Mouse (Mus musculus) midbrain, postnatal 0 days (tissue): ENCODE results near the gene Trim33. TPM values are rescaled to one million over a fixed set of nuclear protein-coding genes. Genes with fewer than 3 reads are reported as not detected.
A peak's percentile ranks its signal among the peaks of the same experiment; 100 is the strongest.

ENCODE experiments used
- ATAC-seq: fragments of 200-750 bp; cut with Nextera tagmentation; 2 replicates; pipeline ENCODE4 v1.8.0; 2017; ENCODE audit warnings: moderate number of reproducible peaks, mild to moderate bottlenecking, moderate TSS enrichment, moderate library complexity; ENCODE audit not compliant: low FRiP score
- DNase-seq: peaks from one replicate; pipeline ENCODE4 v3.0.0-alpha.2; 2015; ENCODE audit warnings: low spot score
- H3K27ac ChIP-seq: fragments of 300-500 bp; sonication (generic); 2 replicates; pipeline ENCODE4 v1.5.1; 2014; ENCODE audit warnings: low read depth, mild to moderate bottlenecking, low read length, mixed read lengths
- H3K27me3 ChIP-seq: fragments of 300-500 bp; sonication (generic); 2 replicates; pipeline ENCODE4 v1.6.1; 2014; ENCODE audit warnings: low read length, control low read depth, mixed read lengths; ENCODE audit not compliant: insufficient read depth
- H3K36me3 ChIP-seq: fragments of 300-500 bp; sonication (generic); 2 replicates; pipeline ENCODE4 v1.6.1; 2014; ENCODE audit warnings: low read length, control low read depth, mixed read lengths; ENCODE audit not compliant: insufficient read depth
- H3K4me1 ChIP-seq: fragments of 300-500 bp; sonication (generic); 2 replicates; pipeline ENCODE4 v1.6.1; 2014; ENCODE audit warnings: mild to moderate bottlenecking, control low read depth, antibody characterized with exemption, low read length, mixed read lengths; ENCODE audit not compliant: insufficient read depth
- H3K4me2 ChIP-seq: fragments of 300-500 bp; sonication (generic); 2 replicates; pipeline ENCODE4 v1.6.1; 2014; ENCODE audit warnings: low read depth, mild to moderate bottlenecking, low read length, mixed read lengths; ENCODE audit not compliant: poor library complexity, severe bottlenecking
- H3K4me3 ChIP-seq: fragments of 300-500 bp; sonication (generic); 2 replicates; pipeline ENCODE4 v1.5.1; 2014; ENCODE audit warnings: low read depth, mild to moderate bottlenecking, low read length, moderate library complexity
- H3K9ac ChIP-seq: fragments of 300-500 bp; sonication (generic); replicated peaks from 2 replicates; pipeline ENCODE4 v1.6.1; 2014; ENCODE audit warnings: mild to moderate bottlenecking, low read length, moderate library complexity, mixed read lengths; ENCODE audit not compliant: poor library complexity, severe bottlenecking
- H3K9me3 ChIP-seq: fragments of 300-500 bp; sonication (generic); 2 replicates; pipeline ENCODE4 v1.6.1; 2016; ENCODE audit warnings: low read length, control low read depth
- CTCF ChIP-seq: IDR thresholded peaks from 2 replicates; pipeline ENCODE4 v1.5.1; 2016; ENCODE audit warnings: antibody characterized with exemption, mild to moderate bottlenecking
- WGBS: fragments of 180-500 bp; shearing (Covaris S2); extraction: QIAGEN DNeasy Blood & Tissue Kit; methylation state at CpG from one replicate; pipeline ENCODE4 v1.1.7; 2014; 5-methylcytosine and 5-hydroxymethylcytosine counted together
- polyA plus RNA-seq: library from polyadenylated mRNA; unstranded; fragments of >200 nt; fragmentation: Nextera tagmentation; extraction: Ambion mirVana; gene quantifications from 2 replicates; pipeline ENCODE4 v1.2.1, GENCODE M21; 2015
- total RNA-seq: library from RNA; depleted of rRNA; stranded (reverse); fragments of >200 nt; gene quantifications from 2 replicates; pipeline ENCODE4 v1.2.3, GENCODE M21; 2014

The Trim33 gene
- total and polyA plus RNA-seq, 2 experiments from 2014 or later, result 20.9 to 64.3 TPM

- WGBS, result 61% methylated on average over 5 of the region's 5 CpGs
- no peak for ATAC-seq
These were observed 105.9 kb downstream of the Trim33 start for GRCm38 (mm10) chr3:103384949-103385348.

DNA sequence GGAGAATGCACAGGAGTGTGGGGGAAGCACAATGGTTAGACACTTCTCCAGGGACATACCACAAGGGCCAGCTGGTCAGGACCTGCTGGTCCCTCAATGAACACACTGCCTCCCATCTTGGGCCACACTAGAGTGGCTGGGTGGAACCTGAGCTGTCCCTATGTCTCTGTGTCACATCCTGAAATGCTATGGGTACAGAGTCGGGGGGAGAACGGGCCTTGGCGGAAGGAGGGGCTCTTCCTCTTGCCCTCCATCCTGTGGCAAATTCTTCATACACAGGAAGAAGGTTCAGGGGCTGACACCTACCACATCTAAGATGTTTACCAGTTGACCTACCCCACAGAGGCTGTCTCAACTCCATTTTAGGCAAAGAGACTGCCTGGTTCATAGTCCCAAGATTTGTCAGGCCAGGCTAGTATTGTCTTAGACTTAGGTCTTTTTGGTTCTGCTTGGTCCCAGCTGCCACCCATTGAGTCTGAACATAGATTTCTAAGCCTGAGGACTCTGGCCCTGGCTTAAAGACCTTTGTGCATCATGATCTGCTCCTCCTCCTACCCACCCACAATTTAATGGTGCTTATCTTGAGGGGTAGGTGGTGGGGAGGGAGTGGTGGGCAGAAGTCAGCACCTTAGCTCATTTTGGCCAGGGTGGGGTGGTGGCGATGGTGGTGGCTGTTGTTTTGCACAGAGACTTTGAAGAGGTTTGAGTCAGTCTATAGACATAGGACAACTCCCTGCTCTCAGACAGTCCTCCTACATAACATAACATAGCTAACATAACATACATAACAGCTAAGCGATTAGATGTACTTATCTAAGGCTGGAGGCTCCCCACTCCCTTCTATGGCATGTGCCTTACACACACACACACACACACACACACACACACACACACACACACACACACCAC, 106.5 kb downstream of the Trim33 start:
- TF ChIP-seq CTCF, result no peak
- no peak for ATAC-seq
- Histone ChIP-seq H3K4me2 (no peak overlapping the region), H3K36me3 (no peaks in the 10 kb centered on the region), H3K4me3 (no peak overlapping the region), H3K27me3 (no peaks in the 10 kb centered on the region), H3K4me1 (no peaks in the 10 kb centered on the region), H3K9me3 (no peaks in the 10 kb centered on the region), H3K9ac (no peak overlapping the region), H3K27ac (no peak overlapping the region)
- DNase-seq, result no peak
- 86% methylated on average over 5 of the region's 5 CpGs for WGBS

More at GRCm38 (mm10) chr3:103384949-103385348, 105.9 kb downstream of the Trim33 start:
- Histone ChIP-seq H3K27ac (no peak overlapping the region), H3K9ac (no peak overlapping the region), H3K27me3 (no peaks in the 10 kb centered on the region), H3K4me1 (no peaks in the 10 kb centered on the region), H3K36me3 (no peaks in the 10 kb centered on the region), H3K9me3 (no peaks in the 10 kb centered on the region), H3K4me2 (no peak overlapping the region), H3K4me3 (no peak overlapping the region)
- no peak for TF ChIP-seq CTCF
- no peak for DNase-seq

DNA sequence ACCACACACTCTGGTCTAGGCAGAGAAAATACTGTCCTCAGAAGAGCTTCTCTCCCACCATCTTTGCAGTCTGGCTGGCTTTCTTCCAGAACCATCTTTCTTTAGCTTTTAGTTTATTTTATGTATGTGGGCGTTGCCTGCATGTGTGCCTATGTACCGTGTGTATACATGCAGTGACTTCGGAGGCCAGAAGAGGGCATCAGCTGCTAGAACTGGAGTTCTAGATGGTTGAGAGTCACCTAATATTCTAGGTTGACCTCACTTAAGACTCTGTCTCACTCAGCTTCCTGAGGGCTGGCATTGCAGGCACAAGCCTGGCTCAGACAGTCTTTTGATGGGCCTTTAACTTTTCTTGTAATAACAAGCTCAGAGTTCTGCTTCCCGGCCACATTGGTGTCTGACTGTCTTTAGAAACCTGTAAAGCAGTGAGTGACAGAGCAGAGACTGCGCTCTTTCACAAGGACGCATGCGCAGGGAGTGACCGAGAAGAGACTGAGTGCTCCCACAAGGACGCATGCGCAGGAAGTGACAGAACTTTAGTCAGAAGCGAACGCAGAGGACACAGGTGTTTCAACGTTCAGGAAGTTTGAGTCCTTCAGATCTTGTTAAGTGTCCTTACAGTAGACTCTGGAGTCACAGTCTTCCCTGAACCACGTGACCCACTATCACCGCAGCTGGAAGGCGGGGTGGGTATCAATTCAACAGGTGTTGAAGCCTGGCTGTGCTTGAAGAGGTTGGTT, 107.4 kb downstream of the Trim33 start:
- no peak for DNase-seq
- no peak for ATAC-seq

DNA sequence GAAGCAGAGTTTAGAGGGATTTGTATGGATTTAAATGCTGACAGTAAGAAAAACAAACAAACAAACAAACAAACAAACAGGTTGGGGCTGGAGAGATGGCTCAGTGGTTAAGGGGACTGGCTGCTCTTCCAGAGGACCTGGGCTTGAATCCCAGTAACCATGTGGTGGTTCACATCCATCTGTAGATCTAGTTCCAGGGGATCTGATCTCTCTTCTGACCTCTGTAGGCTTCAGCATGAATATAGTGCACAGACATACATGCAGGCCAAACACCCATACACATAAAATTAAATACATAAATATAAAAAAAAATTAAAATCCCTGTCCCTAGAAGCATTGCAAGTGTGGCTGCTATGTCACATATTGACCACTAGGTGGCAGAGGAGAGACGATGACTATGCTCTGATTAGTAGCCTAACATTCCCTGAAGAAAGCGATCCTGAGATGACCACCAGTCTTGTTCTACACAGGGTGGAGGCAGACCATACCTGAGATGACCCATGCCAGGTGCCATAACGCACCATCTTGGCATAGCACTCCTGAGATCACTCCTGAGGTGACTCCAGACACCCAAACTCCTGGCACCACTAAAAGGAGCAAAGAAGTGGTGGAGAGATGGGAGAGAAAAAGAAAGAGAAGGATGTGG, 113.6 kb downstream of the Trim33 start:
- DNase-seq, result peak; percentile 84
- peak; percentile 78 for ATAC-seq
- WGBS, result 3% methylated on average over 3 of the region's 3 CpGs
- H3K27ac ChIP-seq, result no peak overlapping the region
- H3K27me3 ChIP-seq, result no peaks in the 10 kb centered on the region
- H3K4me3 ChIP-seq, result no peak overlapping the region
- H3K9me3 ChIP-seq, result no peaks in the 10 kb centered on the region
- no peaks in the 10 kb centered on the region for H3K36me3 ChIP-seq
- peak; percentile 98 for TF ChIP-seq CTCF
- no peaks in the 10 kb centered on the region for H3K4me1 ChIP-seq
- H3K4me2 ChIP-seq, result no peak overlapping the region
- H3K9ac ChIP-seq, result no peak overlapping the region

More for the DNA sequence above, 107.4 kb downstream of the Trim33 start:
- Histone ChIP-seq H3K9ac (no peak overlapping the region), H3K27me3 (no peaks in the 10 kb centered on the region), H3K4me1 (no peaks in the 10 kb centered on the region), H3K36me3 (no peaks in the 10 kb centered on the region), H3K27ac (no peak overlapping the region), H3K9me3 (no peaks in the 10 kb centered on the region), H3K4me3 (no peak overlapping the region), H3K4me2 (no peak overlapping the region)
- TF ChIP-seq CTCF, result peak; percentile 38; the same call in 1 of the 2 replicates
- WGBS, result 94% methylated on average over 16 of the region's 16 CpGs

DNA sequence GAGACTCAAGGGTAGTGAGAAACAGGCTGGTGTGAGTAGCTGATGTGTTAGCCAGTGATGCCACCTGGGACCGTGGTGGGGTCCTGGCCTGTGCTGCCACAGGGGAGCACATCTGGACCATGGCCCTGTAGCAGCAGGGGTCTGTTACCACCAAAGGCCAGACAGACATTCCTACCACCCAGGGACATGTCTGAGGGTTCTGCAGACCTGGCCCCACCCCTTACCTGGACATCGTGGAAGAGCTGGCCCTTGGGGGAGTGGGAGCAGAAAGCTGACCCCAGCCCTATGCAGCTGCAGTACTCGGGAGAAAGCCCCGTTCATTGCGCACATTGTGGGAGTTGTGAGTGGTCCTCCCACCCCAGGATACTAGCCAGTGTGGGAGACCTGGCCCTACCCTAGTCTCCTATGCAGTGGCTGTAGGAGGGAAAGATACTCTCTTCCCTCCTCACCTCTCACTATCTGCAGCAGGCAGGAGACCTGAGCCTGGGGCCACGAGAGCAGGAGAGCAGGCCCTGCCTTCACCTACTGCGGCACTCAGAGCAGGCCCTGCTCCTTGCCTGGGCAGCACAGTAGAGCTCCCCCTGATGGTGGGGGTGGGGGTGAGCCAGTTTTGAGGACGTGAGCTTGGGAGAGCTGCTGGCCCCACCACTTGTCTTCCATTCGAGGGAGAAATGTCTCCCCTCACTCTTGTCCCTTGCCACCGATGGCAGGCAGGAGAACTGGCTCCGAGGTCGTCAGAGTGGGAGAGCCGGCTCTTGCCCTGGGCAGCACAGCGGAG, 114.4 kb downstream of the Trim33 start:
- 84% methylated on average over 14 of the region's 14 CpGs for WGBS
- no peak overlapping the region for H3K9ac ChIP-seq

More for the DNA sequence above, 114.4 kb downstream of the Trim33 start:
- Histone ChIP-seq H3K4me2 (no peak overlapping the region), H3K27ac (no peak overlapping the region), H3K4me3 (no peak overlapping the region), H3K9me3 (no peaks in the 10 kb centered on the region), H3K36me3 (no peaks in the 10 kb centered on the region), H3K4me1 (no peaks in the 10 kb centered on the region), H3K27me3 (no peaks in the 10 kb centered on the region)
- TF ChIP-seq CTCF, result peak; percentile 24
- ATAC-seq (peak; percentile 47; the same call in 1 of the 2 replicates), DNase-seq (no peak)
